Comparison of ENCODE assay signal across 8 mouse cellular contexts in the genomic region with DNA sequence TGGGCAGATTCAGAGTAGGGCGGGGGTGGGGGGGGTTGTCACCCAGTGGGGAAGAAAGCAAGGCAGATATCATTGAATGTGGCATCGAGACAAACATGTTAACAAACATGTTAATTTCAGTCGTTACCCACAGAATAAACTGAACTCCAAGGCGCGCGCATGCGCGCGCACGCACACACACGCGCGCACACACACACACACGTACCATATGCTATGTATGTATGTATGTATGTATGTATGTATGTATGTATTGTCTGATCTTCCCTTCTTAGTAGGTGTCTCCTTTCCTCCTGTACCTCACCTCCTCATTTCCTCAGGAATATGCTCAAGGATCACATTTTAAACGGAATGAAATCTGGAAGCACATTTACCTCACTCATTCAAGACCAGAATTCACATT. TPM values are rescaled to one million over a fixed set of nuclear protein-coding genes. Genes with fewer than 3 reads are reported as not detected.
DNase-seq lines count a peak whose midpoint lies in the region; ATAC-seq lines count a peak whose summit lies in the region.

TSS of gene Cdkl4 (minus strand) at position 175 of the 400 bp plus-strand sequence.

- no peaks in the 10 kb centered on the region for H3K9me3 ChIP-seq in erythroblast, embryonic 14.5 days (ENCODE audit: control insufficient read depth, low read length)
- no peaks in the 10 kb centered on the region for H3K9me3 ChIP-seq in lung, embryonic 16.5 days (ENCODE audit: control insufficient read depth, low read length)
- H3K9me3 ChIP-seq in limb, embryonic 10.5 days (replicated peaks), result no peaks in the 10 kb centered on the region
- H3K9me3 ChIP-seq in stomach, embryonic 15.5 days, result no peaks in the 10 kb centered on the region

- no peaks in the 10 kb centered on the region for H3K36me3 ChIP-seq in erythroblast, embryonic 14.5 days (ENCODE audit: control insufficient read depth)
- H3K36me3 ChIP-seq in lung, embryonic 16.5 days (ENCODE audit: control insufficient read depth, insufficient read depth, low read length), result peaks cover 6% of the 10 kb centered on the region; the same call in 1 of the 2 replicates
- H3K36me3 ChIP-seq in limb, embryonic 10.5 days, result peaks cover 30% of the 10 kb centered on the region
- no peaks in the 10 kb centered on the region for H3K36me3 ChIP-seq in stomach, embryonic 15.5 days

- ATAC-seq in erythroblast, adult 5-6 weeks (replicated peaks; ENCODE audit: low FRiP score, poor library complexity, severe bottlenecking), result no peak
- peak; percentile 15; the same call in 1 of the 2 replicates for ATAC-seq in lung, embryonic 16.5 days (ENCODE audit: low read depth)
- no peak for ATAC-seq in stomach, embryonic 15.5 days (ENCODE audit: insufficient read depth, low FRiP score, low read depth)

- peak within 1 kb of the TSS; percentile 35 for H3K9ac ChIP-seq in lung, embryonic 16.5 days (ENCODE audit: low read length)
- peak within 1 kb of the TSS; percentile 26 for H3K9ac ChIP-seq in stomach, embryonic 15.5 days

- WGBS in lung, embryonic 16.5 days, result 72% methylated on average over 15 of the region's 15 CpGs
- WGBS in limb, embryonic 10.5 days, result 71% methylated on average over 15 of the region's 15 CpGs
- WGBS in stomach, embryonic 15.5 days, result 66% methylated on average over 15 of the region's 15 CpGs

- peaks cover 9% of the 10 kb centered on the region for H3K27me3 ChIP-seq in erythroblast, embryonic 14.5 days (ENCODE audit: control insufficient read depth)
- H3K27me3 ChIP-seq in lung, embryonic 16.5 days (ENCODE audit: control insufficient read depth, insufficient read depth, low read depth, low read length), result no peaks in the 10 kb centered on the region
- H3K27me3 ChIP-seq in limb, embryonic 10.5 days (ENCODE audit: low read depth, poor library complexity, severe bottlenecking), result no peaks in the 10 kb centered on the region
- H3K27me3 ChIP-seq in stomach, embryonic 15.5 days (replicated peaks), result no peaks in the 10 kb centered on the region

- no peak for DNase-seq in lung, postnatal 14 days
- DNase-seq in limb, embryonic 10.5 days (ENCODE audit: low spot score), result no peak
- DNase-seq in cerebellum, postnatal 25 days, result no peak
- DNase-seq in thymus, postnatal 4 days, result no peak

- no peak within 1 kb of the TSS for H3K27ac ChIP-seq in lung, embryonic 16.5 days (ENCODE audit: low read length)
- H3K27ac ChIP-seq in limb, embryonic 10.5 days, result peak within 1 kb of the TSS; percentile 63
- H3K27ac ChIP-seq in stomach, embryonic 15.5 days, result no peak within 1 kb of the TSS

- peak within 1 kb of the TSS; percentile 68 for H3K4me2 ChIP-seq in lung, embryonic 16.5 days (ENCODE audit: low read depth, low read length)
- H3K4me2 ChIP-seq in stomach, embryonic 15.5 days, result peak within 1 kb of the TSS; percentile 93

- no peaks in the 10 kb centered on the region for H3K4me1 ChIP-seq in erythroblast, embryonic 14.5 days (ENCODE audit: control insufficient read depth)
- peaks cover 7% of the 10 kb centered on the region; the same call in 1 of the 2 replicates for H3K4me1 ChIP-seq in lung, embryonic 16.5 days (replicated peaks; ENCODE audit: control insufficient read depth, insufficient read depth, low read length)
- H3K4me1 ChIP-seq in limb, embryonic 10.5 days, result peaks cover 8% of the 10 kb centered on the region
- peaks cover 6% of the 10 kb centered on the region; the same call in 1 of the 2 replicates for H3K4me1 ChIP-seq in stomach, embryonic 15.5 days

- peak within 1 kb of the TSS; percentile 14 for H3K4me3 ChIP-seq in erythroblast, embryonic 14.5 days (replicated peaks)
- H3K4me3 ChIP-seq in lung, embryonic 16.5 days (ENCODE audit: low read length), result peak within 1 kb of the TSS; percentile 40
- H3K4me3 ChIP-seq in limb, embryonic 10.5 days, result peak within 1 kb of the TSS; percentile 56
- H3K4me3 ChIP-seq in stomach, embryonic 15.5 days (replicated peaks), result peak within 1 kb of the TSS; percentile 41

RNA-seq across cellular contexts. Expression of gene Cdkl4, which starts in this region (rescaled TPM):
- polyA plus RNA-seq in erythroblast, embryonic 14.5 days (2012), result not detected in 2 replicates
- not detected in 2 replicates for total RNA-seq in erythroblast, adult 5-6 weeks (2015; ENCODE audit: low replicate concordance)
- 0.42 and 1.0 TPM in 2 replicates for total RNA-seq in erythroblast, adult 5-6 weeks (2017; ENCODE audit: low replicate concordance)
- polyA plus RNA-seq in lung, embryonic 16.5 days (2015; fragmentation: Nextera tagmentation; extraction: Ambion mirVana), result 2.2 and 2.3 TPM in 2 replicates
- 0.14 and 0.51 TPM in 2 replicates for polyA plus RNA-seq in limb, embryonic 10.5 days (2016; fragmentation: Nextera tagmentation; extraction: Ambion mirVana)
- polyA plus RNA-seq in stomach, embryonic 15.5 days (2015; fragmentation: Nextera tagmentation; extraction: Ambion mirVana), result 0.17 and 0.26 TPM in 2 replicates
